Mouse (Mus musculus) brain, embryonic 14.5 days (tissue): ENCODE measurements around the gene Spock1. TPM values are rescaled to one million over a fixed set of nuclear protein-coding genes. Genes with fewer than 3 reads are reported as not detected.

Source experiments
- DNase-seq: peaks from one replicate; pipeline ENCODE4 v3.0.0-alpha.2; 2011; ENCODE audit warnings: low read depth
- CTCF ChIP-seq: fragments of 200-500 bp; IDR thresholded peaks from 2 replicates; pipeline ENCODE4 v1.5.1; 2012; ENCODE audit warnings: inconsistent platforms, mild to moderate bottlenecking, moderate library complexity, borderline replicate concordance; ENCODE audit not compliant: insufficient read depth, insufficient read length; ENCODE audit errors: extremely low read depth
- POLR2A ChIP-seq: fragments of 200-500 bp; IDR thresholded peaks from 2 replicates; pipeline ENCODE4 v1.6.1; 2012; ENCODE audit warnings: mild to moderate bottlenecking, inconsistent platforms, borderline replicate concordance; ENCODE audit not compliant: poor library complexity, insufficient read depth, insufficient read length, severe bottlenecking; ENCODE audit errors: extremely low read depth
- polyA plus RNA-seq: library from polyadenylated mRNA; depleted of rRNA; stranded (reverse); fragments of >200 nt; gene quantifications from 2 replicates; pipeline ENCODE4 v1.2.3, GENCODE M21; 2012

The Spock1 gene
- polyA plus RNA-seq, 1 experiment, result 80.3 TPM

DNA sequence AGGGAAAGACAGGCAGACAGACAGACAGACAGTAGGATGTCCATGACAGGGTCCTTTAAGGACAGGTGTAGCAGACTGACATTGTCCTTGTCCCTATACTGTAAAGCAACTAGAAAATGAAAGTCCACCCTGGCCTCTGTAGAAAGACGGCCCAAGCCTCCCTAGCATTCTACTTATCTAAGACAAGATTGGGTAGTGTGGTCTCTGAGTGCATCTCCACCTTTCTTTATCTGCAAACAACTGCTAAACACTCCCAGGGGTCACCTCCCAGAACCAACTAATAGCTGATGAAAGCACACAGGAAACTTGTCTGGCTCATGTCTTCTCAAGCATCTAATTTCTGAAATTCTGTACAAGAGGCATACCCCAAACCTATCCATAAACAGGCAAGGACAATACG lies 247.6 kb downstream of the Spock1 start:
- TF ChIP-seq POLR2A (no peak), CTCF (no peak)
- DNase-seq, result no peak

DNA sequence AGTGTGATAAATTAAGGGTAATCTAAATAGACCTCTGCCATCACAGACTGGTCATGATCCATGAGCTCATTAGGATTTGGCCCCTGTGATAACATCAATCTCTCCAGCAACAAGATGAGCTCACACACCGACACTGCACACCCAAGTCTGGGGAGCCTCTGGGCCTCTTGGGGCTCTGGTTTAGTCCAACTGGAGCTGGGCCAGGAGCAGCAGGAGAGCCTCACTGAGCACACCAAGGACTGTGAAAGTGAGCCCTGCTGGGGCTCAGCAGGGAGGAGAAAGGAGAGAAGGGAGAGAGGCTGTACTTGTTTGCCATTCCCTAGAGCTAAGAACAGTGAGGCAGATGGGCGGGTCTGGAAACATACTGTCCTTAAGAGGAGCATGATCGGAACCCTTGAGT lies 248.3 kb downstream of the Spock1 start:
- DNase-seq, result no peak
- TF ChIP-seq POLR2A, result no peak
- TF ChIP-seq CTCF, result no peak

DNA sequence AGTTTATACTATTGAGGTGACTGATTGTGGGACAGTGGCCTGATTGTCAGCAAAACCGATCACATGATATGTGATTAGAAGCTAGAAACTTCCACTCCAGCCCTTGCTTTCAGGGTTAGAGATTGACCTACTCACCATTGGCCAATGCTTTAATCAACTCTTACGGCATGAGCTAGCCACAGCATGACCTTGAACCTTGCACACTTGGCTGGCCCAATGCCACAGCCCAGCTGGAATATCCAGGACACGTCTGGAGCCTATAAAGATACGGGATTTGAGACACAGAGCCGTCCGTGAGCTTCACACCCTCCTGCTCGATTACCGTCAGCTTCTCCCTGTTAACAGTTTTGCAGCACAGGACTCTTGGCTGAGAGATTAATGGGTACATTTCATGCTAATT lies 251.5 kb downstream of the Spock1 start:
- DNase-seq, result no peak

DNA sequence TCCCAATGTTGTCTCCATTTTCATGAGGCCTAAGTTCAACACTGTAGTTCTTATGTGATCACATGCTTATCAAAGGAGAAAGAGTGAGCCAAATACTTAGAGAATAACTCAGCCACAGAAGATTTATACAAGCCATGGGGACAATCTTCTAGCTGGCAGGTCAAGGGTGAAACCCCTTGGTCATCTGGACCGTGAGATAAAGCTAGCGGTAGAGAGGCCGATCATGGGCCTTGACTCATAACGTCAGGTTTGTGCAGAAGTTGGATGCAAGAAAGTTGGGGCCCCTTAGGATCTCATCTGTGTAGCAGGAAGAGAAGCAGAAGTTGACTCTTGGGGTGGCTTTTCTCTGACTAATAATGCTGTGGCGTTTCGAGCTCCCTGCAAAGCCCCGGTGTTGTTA lies 253.8 kb downstream of the Spock1 start:
- TF ChIP-seq CTCF, result no peak
- no peak for TF ChIP-seq POLR2A

More for the DNA sequence above, 251.5 kb downstream of the Spock1 start:
- TF ChIP-seq CTCF (no peak), POLR2A (no peak)

DNA sequence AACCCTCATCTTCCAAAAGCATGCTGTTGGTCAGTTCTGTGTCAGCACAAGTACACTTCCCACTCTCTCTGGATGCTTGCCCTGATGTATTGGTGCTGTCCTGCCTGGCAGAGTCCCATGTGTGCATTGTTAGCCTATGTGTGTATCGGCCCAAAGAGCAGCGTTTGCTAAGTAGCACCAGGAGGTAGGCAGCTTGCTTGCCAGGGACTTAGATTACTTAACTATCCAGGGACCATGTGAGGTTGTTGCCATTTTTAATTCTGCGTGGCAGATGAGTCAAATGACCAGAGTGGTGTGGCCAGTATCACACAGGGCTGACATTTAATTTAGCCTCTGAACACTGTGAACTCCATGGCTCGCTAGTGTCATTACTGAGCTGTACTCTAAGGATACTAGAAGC lies 256.9 kb downstream of the Spock1 start:
- no peak for DNase-seq
- TF ChIP-seq POLR2A, result no peak
- no peak for TF ChIP-seq CTCF

More for the DNA sequence above, 253.8 kb downstream of the Spock1 start:
- no peak for DNase-seq

DNA sequence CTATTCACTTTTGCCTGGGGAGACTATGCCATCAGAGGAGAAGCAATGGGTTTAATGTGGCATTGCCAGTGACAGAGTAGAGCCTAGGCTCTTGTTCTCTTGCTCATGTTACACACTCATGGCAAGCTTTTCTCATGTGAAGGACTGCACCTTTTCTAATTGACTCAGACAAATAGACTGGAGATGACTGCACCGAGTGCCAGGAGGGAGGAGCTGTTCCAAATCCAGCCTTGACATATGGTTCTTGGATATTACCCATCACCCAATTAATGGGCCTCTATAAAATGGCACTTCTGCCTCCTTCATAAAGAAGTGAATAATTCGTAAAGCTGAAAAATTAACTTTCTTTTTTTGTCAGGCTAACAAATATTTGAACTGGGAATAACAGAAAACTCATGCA lies 259.3 kb downstream of the Spock1 start:
- DNase-seq, result peak; percentile 60
- no peak for TF ChIP-seq POLR2A
- TF ChIP-seq CTCF, result no peak

DNA sequence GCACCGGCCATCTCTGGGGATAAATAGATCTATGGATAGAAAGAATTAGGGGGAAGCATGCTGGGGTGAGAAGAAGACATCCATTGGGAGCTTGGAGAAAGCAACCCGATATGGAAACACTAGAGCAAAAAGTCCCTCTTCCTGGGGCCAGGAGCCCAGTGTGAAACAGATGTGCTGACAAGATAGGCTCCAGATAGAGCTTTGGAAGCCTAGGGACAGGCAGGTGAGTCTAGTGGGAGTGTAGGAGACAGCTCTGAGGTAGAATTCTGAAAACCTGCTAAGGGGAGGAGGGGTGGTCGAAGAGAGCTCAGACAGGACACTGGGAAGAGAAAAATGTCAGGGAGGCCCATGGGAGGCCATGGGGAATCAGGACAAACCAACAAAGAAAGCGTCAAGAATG lies 260.7 kb downstream of the Spock1 start:
- TF ChIP-seq POLR2A (no peak), CTCF (no peak)
- no peak for DNase-seq

DNA sequence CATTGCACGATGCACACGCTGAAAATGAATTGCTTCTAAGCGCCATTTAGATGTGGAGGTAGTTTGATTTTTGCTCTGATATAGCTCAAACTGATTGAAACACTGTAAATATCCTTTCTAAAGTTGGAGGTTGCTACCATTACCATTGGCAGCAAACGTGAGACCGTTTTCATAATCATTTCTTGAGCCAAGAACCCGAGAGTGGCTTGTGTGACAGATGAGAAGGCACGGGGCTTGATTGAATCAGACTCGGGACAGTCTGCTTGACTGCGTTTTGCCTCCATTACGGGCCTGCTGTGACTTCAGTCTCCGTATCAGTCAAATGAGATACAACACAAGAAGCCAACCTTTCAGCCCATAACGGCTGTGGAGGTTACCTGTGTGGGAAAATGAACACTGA lies 265.1 kb downstream of the Spock1 start:
- TF ChIP-seq CTCF (no peak), POLR2A (no peak)
- DNase-seq, result peak; percentile 60

DNA sequence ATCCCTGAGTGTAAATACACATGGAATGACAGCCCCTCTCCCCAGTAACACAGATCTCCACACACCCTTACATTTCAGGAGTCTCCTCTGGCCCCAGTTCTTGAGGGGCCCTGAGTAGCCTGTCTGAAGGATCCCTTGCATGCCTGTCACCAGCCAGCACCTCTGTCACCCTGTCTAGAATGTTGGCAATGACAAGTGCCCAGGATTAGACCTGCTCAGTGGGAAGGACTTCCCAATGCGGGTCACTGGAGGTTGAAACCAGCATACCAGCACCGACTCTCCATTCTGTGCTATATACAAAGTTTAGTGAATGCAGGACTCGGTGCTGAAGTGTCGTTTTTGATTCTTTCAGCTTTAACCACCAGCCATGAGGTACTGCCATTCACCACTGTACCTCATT lies 266.5 kb downstream of the Spock1 start:
- no peak for DNase-seq
- no peak for TF ChIP-seq CTCF
- TF ChIP-seq POLR2A, result no peak

DNA sequence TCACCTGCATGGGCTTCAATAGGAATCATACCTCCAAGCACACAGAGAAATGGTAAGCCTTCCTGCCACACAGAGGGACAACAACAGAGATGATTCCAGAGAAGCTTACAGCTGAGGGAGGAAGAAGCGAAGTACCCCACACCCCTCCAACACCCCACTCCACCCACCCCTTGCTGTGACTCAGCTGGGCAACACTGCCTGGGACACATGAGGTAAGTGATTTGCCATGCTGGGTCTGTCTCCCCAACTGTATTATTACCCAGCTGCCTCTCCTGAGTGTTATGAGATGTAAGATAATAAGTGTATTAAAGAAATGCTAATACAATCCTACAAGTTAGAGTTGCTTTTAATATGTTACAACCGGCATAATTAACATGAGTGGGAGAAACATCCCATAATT lies 267.2 kb downstream of the Spock1 start:
- TF ChIP-seq POLR2A, result no peak
- TF ChIP-seq CTCF, result no peak
- DNase-seq, result no peak

DNA sequence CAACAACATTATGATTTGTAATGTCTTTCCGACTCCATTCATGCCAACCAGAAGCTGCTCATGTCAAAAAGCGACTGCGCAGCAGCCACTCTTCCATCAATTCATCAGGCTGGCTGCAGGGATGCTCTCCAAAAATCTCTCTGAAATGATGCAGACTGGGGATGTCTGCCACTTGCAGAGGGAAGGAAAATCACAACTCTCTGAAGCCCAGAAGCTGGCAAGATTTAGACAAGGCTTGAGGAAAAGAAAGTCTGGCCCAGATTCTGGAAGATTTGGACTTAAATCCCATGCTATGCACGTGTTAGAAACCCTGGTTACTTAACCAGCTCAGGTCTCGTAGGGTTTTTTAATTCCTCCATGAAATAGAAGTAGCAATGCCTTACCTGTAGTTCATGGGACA lies 269.3 kb downstream of the Spock1 start:
- peak; percentile 75 for DNase-seq
- TF ChIP-seq POLR2A (no peak), CTCF (no peak)

DNA sequence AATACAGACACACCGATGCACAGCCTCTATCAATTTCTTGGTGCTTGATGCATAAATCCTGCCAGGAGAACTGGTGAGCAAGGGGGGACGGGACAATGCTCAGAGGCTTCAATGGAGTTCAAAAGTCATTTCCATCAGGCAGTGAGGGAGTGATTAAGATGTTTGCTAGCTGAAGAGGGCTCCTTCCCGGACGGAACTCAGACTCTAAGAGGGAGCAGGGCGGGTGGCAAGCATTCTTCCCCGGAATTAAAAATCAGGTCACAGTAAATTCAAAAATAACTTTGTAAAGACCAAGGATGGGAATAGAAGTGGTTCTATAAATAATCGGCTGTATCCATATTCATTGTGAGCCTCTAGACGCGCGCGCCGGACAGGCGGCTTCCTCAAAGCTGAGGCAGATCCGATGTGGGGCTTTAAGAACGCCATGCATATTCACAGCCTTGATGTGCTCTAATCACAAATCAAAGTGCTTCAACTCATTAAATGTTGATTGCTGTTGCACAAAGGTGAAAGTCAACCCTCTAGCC lies 270.5 kb downstream of the Spock1 start:
- DNase-seq, result peak; percentile 32
- no peak for TF ChIP-seq CTCF
- TF ChIP-seq POLR2A, result no peak
